Mouse (Mus musculus) CH12.LX (cell line): ENCODE results near the gene Olfr1395. TPM values are rescaled to one million over a fixed set of nuclear protein-coding genes. Genes with fewer than 3 reads are reported as not detected.

ENCODE experiments used
- DNase-seq: peaks from one replicate; pipeline ENCODE4 v3.0.0-alpha.2; 2013; ENCODE audit errors: extremely low read depth
- H3K27ac ChIP-seq: 2 replicates; pipeline ENCODE4 v1.5.1; 2012; ENCODE audit warnings: low read depth, mild to moderate bottlenecking, control low read depth, moderate library complexity; ENCODE audit not compliant: insufficient read depth
- H3K27me3 ChIP-seq: replicated peaks from 2 replicates; pipeline ENCODE3; 2012; ENCODE audit warnings: inconsistent platforms
- H3K36me3 ChIP-seq, 2 experiments: replicated peaks in 1 of 2; 2 replicates each; pipeline versions ENCODE3 to v1.6.1; 2012; ENCODE audit warnings: inconsistent platforms in 1 of 2, low read length in 1 of 2, mild to moderate bottlenecking in 1 of 2, mixed read lengths in 1 of 2, moderate library complexity in 1 of 2; ENCODE audit not compliant: control insufficient read depth in 1 of 2, insufficient read depth in 1 of 2
- H3K4me1 ChIP-seq, 2 experiments: 2 replicates each; pipeline ENCODE4 v1.6.1; 2012; ENCODE audit warnings: inconsistent platforms in 1 of 2, moderate library complexity in 1 of 2; ENCODE audit not compliant: insufficient read depth in 2 of 2, control insufficient read depth in 1 of 2
- H3K4me2 ChIP-seq: 2 replicates; pipeline ENCODE4 v1.6.1; 2012; ENCODE audit warnings: low read depth, mild to moderate bottlenecking, control low read depth; ENCODE audit not compliant: poor library complexity, insufficient read depth, severe bottlenecking
- H3K4me3 ChIP-seq, 3 experiments: fragments of 150-350 bp in 1 of 3; sonication (generic) in 1 of 3; replicated peaks in 1 of 3; 2 replicates each; pipeline versions ENCODE3 to v1.5.1; 2011 to 2012; ENCODE audit warnings: low read depth in 2 of 3, low read length in 2 of 3, mild to moderate bottlenecking in 2 of 3, moderate library complexity in 2 of 3, control low read depth in 1 of 3, improper control_type of control experiment in 1 of 3, inconsistent platforms in 1 of 3, mixed read lengths in 1 of 3; ENCODE audit not compliant: poor library complexity in 1 of 3
- H3K79me2 ChIP-seq: replicated peaks from 2 replicates; pipeline ENCODE4 v1.6.1; 2012; ENCODE audit warnings: mild to moderate bottlenecking, moderate library complexity; ENCODE audit not compliant: control insufficient read depth, poor library complexity, insufficient read depth, severe bottlenecking; ENCODE audit errors: extremely low read depth
- H3K9ac ChIP-seq: 2 replicates; pipeline ENCODE4 v1.6.1; 2012; ENCODE audit warnings: low read depth, mild to moderate bottlenecking, control low read depth, moderate library complexity; ENCODE audit not compliant: insufficient read depth
- H3K9me3 ChIP-seq: replicated peaks from 2 replicates; pipeline ENCODE3; 2012; ENCODE audit warnings: low read length, inconsistent platforms, mixed read lengths
- CHD1 ChIP-seq: IDR thresholded peaks from 2 replicates; pipeline ENCODE4 v1.6.1; 2012; ENCODE audit warnings: low read depth, low read length, improper control_type of control experiment, inconsistent platforms
- CHD2 ChIP-seq: IDR thresholded peaks from 2 replicates; pipeline ENCODE4 v1.6.1; 2011; ENCODE audit warnings: low read length, improper control_type of control experiment
- E2F4 ChIP-seq: IDR thresholded peaks from 2 replicates; pipeline ENCODE4 v1.6.1; 2011; ENCODE audit warnings: low read depth, low read length, improper control_type of control experiment; ENCODE audit not compliant: insufficient replicate concordance
- EP300 ChIP-seq: IDR thresholded peaks from 2 replicates; pipeline ENCODE4 v1.6.1; 2011; ENCODE audit warnings: low read length, improper control_type of control experiment
- ETS1 ChIP-seq: conservative IDR thresholded peaks from 2 replicates; pipeline ENCODE4 v1.6.1; 2012; ENCODE audit warnings: low read depth, mild to moderate bottlenecking, inconsistent platforms, low read length, improper control_type of control experiment, moderate library complexity
- GABPA ChIP-seq: IDR thresholded peaks from 2 replicates; pipeline ENCODE4 v1.6.1; 2012; ENCODE audit warnings: low read depth, low read length, improper control_type of control experiment, inconsistent platforms; ENCODE audit not compliant: insufficient replicate concordance
- HCFC1 ChIP-seq: IDR thresholded peaks from 2 replicates; pipeline ENCODE4 v1.6.1; 2012; ENCODE audit warnings: low read depth, mild to moderate bottlenecking, inconsistent platforms, low read length, improper control_type of control experiment
- JUN ChIP-seq: IDR thresholded peaks from 2 replicates; pipeline ENCODE4 v1.6.1; 2011; ENCODE audit warnings: low read depth, mild to moderate bottlenecking, low read length, improper control_type of control experiment, moderate library complexity; ENCODE audit not compliant: insufficient read depth
- KAT2A ChIP-seq: IDR thresholded peaks from 2 replicates; pipeline ENCODE4 v1.6.1; 2012; ENCODE audit warnings: low read length, improper control_type of control experiment, inconsistent platforms; ENCODE audit not compliant: insufficient replicate concordance
- MAFK ChIP-seq: IDR thresholded peaks from 2 replicates; pipeline ENCODE4 v1.6.1; 2011; ENCODE audit warnings: low read length, improper control_type of control experiment; ENCODE audit not compliant: insufficient replicate concordance
- MAZ ChIP-seq: IDR thresholded peaks from 2 replicates; pipeline ENCODE4 v1.6.1; 2012; ENCODE audit warnings: low read depth, mild to moderate bottlenecking, inconsistent platforms, low read length, improper control_type of control experiment, moderate library complexity
- MEF2A ChIP-seq: IDR thresholded peaks from 2 replicates; pipeline ENCODE4 v1.6.1; 2014; ENCODE audit warnings: low read depth, mild to moderate bottlenecking, inconsistent platforms, low read length, improper control_type of control experiment, borderline replicate concordance
- MXI1 ChIP-seq: IDR thresholded peaks from 2 replicates; pipeline ENCODE4 v1.6.1; 2011; ENCODE audit warnings: mild to moderate bottlenecking, low read depth, low read length, improper control_type of control experiment
- MYC ChIP-seq: IDR thresholded peaks from 2 replicates; pipeline ENCODE4 v1.6.1; 2011; ENCODE audit warnings: low read depth, mild to moderate bottlenecking, improper control_type of control experiment, low read length
- POLR2A ChIP-seq: IDR thresholded peaks from 2 replicates; pipeline ENCODE4 v1.6.1; 2011; ENCODE audit warnings: low read depth, mild to moderate bottlenecking, improper control_type of control experiment, low read length
- POLR2AphosphoS2 ChIP-seq: IDR thresholded peaks from 2 replicates; pipeline ENCODE4 v1.6.1; 2011; ENCODE audit warnings: low read depth, low read length, improper control_type of control experiment
- RCOR1 ChIP-seq: conservative IDR thresholded peaks from 2 replicates; pipeline ENCODE4 v1.6.1; 2012; ENCODE audit warnings: low read depth, mild to moderate bottlenecking, inconsistent platforms, low read length, improper control_type of control experiment
- SMC3 ChIP-seq: IDR thresholded peaks from 2 replicates; pipeline ENCODE4 v1.6.1; 2011; ENCODE audit warnings: low read depth, low read length, improper control_type of control experiment
- TBP ChIP-seq: conservative IDR thresholded peaks from 2 replicates; pipeline ENCODE4 v1.6.1; 2011; ENCODE audit warnings: low read depth, low read length, improper control_type of control experiment
- USF1 ChIP-seq: IDR thresholded peaks from 2 replicates; pipeline ENCODE4 v1.6.1; 2014; ENCODE audit warnings: low read depth, mild to moderate bottlenecking, inconsistent platforms, low read length, improper control_type of control experiment
- USF2 ChIP-seq: conservative IDR thresholded peaks from 2 replicates; pipeline ENCODE4 v1.6.1; 2011; ENCODE audit warnings: low read depth, low read length, improper control_type of control experiment
- ZMIZ1 ChIP-seq: IDR thresholded peaks from 2 replicates; pipeline ENCODE4 v1.6.1; 2012; ENCODE audit warnings: low read depth, mild to moderate bottlenecking, inconsistent platforms, low read length, improper control_type of control experiment
- ZNF384 ChIP-seq: IDR thresholded peaks from 2 replicates; pipeline ENCODE4 v1.6.1; 2012; ENCODE audit warnings: low read depth, low read length, improper control_type of control experiment, inconsistent platforms
- dilution Hi-C: fragments of 300-500 bp; cut with MboI; formaldehyde crosslinking; loops from 2 replicates; pipeline ENCODE4 v1.14.3; 2020; ENCODE audit warnings: low sequenced_read_pairs; ENCODE audit not compliant: extremely low pct_unique_long_range_greater_than_20kb, extremely low pct_ligation_motif_present
- in situ Hi-C: fragments of 300-500 bp; cut with MboI; formaldehyde crosslinking; loops from 3 replicates; pipeline ENCODE4 v1.14.3; 2019; ENCODE audit warnings: low sequenced_read_pairs, low pct_ligation_motif_present, low pct_unique_long_range_greater_than_20kb, mixed read lengths
- polyA plus RNA-seq: library from polyadenylated mRNA; unstranded; fragments of >175 nt; gene quantifications from 2 replicates; pipeline ENCODE4 v1.2.1, GENCODE M21; 2012; ENCODE audit warnings: low read depth; ENCODE audit not compliant: insufficient read length
- total RNA-seq, 2 experiments: library from RNA; depleted of rRNA; stranded (reverse); fragments of 300-350 nt in 1 of 2; fragments of >200 nt in 1 of 2; gene quantifications; 2 replicates each; pipeline ENCODE4 v1.2.3; 2012 to 2014

The Olfr1395 gene
- total and polyA plus RNA-seq, 3 experiments: not detected

- Histone ChIP-seq H3K79me2 (no peaks in the 10 kb centered on the region; the same call in 1 of the 2 replicates), H3K9me3 (no peaks in the 10 kb centered on the region), H3K36me3 (no peaks in the 10 kb centered on the region), H3K27me3 (no peaks in the 10 kb centered on the region), H3K4me1 (peaks cover 0 to under 1% of the 10 kb centered on the region in 2 experiments; a peak in 2 of 4 replicates), H3K4me3 (no peak overlapping the region), H3K4me2 (no peak overlapping the region), H3K9ac (no peak overlapping the region), H3K27ac (no peak overlapping the region)
- no peak for DNase-seq
- no peak for TF ChIP-seq MEF2A
- no peak for TF ChIP-seq POLR2AphosphoS2
- no peak for TF ChIP-seq ZNF384
- no peak for TF ChIP-seq TBP
- no peak for TF ChIP-seq E2F4
- no peak for TF ChIP-seq ETS1
- no peak for TF ChIP-seq EP300
- no peak for TF ChIP-seq KAT2A
- no peak for TF ChIP-seq CHD2
- TF ChIP-seq JUN: no peak
- TF ChIP-seq MAFK: no peak
- no peak for TF ChIP-seq SMC3
- TF ChIP-seq GABPA: no peak
- TF ChIP-seq USF1: no peak
- no peak for TF ChIP-seq POLR2A
- dilution Hi-C loops: no loop called here
- in situ Hi-C loops: no loop called here
These were observed 48.0 kb upstream of the Olfr1395 start for GRCm38 (mm10) chr11:49093861-49094660.

- Histone ChIP-seq H3K9ac (no peak overlapping the region), H3K4me1 (peaks cover 0 to 12% of the 10 kb centered on the region in 2 experiments; a peak in 2 of 4 replicates), H3K4me2 (no peak overlapping the region), H3K27me3 (no peaks in the 10 kb centered on the region), H3K79me2 (no peaks in the 10 kb centered on the region), H3K27ac (no peak overlapping the region), H3K36me3 (no peaks in the 10 kb centered on the region), H3K4me3 (no peak overlapping the region), H3K9me3 (no peaks in the 10 kb centered on the region)
- in situ Hi-C loops: no loop called here
- no peak for DNase-seq
- TF ChIP-seq MAZ: no peak
- no peak for TF ChIP-seq KAT2A
- no peak for TF ChIP-seq RCOR1
- no peak for TF ChIP-seq POLR2AphosphoS2
- TF ChIP-seq ZMIZ1: no peak
- TF ChIP-seq ETS1: no peak
- no peak for TF ChIP-seq HCFC1
- no peak for TF ChIP-seq USF2
- no peak for TF ChIP-seq MXI1
- no peak for TF ChIP-seq TBP
- TF ChIP-seq E2F4: no peak
- no peak for TF ChIP-seq MYC
- no peak for TF ChIP-seq CHD1
- no peak for TF ChIP-seq MAFK
- dilution Hi-C loops: no loop called here
These were observed 46.7 kb upstream of the Olfr1395 start for GRCm38 (mm10) chr11:49095367-49095766.
